Mouse (Mus musculus): ENCODE measurements around the gene Trim8. TPM values are rescaled to one million over a fixed set of nuclear protein-coding genes. Genes with fewer than 3 reads are reported as not detected.

The Trim8 gene
- 36.7 and 47.5 TPM in 2 replicates for total RNA-seq (2017)

DNA sequence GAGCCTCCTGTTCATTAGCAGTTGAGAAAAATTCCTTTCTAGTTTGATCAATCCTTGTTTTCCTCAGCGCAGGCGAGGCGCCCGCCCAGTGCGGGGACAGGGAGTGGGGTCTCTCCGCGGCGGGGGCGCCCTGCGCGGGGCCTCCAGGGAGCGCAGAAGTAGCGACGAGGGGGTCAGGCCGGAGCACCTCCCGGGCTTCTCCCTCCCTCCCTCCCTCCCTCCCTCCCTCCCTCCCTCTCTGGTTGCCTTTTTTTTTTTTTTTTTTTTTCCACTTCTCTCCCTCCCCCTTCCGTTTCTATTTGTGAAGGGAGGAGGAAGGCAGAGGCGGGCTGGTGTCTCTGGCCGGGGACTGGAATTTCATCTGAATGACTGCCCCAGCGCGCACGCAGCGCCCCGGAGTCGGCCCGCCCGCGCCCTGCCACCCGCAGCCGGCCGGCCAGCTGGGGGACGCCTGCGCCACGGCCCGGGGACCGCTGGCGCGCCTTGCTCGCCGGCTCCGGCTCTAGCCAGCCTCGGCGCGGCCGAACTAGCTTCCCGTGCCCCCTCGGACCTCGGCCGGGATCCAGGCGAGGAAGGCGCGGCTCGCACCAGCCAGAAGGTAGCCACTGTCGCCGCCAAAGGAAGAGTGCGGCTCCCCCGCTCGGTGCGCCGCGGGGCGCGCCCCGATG is at the start of gene Trim8:
TSS of gene Trim8 (plus strand) at position 302 of the 668 bp plus-strand sequence.
- ATAC-seq (ENCODE audit: extremely low read depth, insufficient number of reproducible peaks, low FRiP score, poor library complexity, severe bottlenecking), result no peak

DNA sequence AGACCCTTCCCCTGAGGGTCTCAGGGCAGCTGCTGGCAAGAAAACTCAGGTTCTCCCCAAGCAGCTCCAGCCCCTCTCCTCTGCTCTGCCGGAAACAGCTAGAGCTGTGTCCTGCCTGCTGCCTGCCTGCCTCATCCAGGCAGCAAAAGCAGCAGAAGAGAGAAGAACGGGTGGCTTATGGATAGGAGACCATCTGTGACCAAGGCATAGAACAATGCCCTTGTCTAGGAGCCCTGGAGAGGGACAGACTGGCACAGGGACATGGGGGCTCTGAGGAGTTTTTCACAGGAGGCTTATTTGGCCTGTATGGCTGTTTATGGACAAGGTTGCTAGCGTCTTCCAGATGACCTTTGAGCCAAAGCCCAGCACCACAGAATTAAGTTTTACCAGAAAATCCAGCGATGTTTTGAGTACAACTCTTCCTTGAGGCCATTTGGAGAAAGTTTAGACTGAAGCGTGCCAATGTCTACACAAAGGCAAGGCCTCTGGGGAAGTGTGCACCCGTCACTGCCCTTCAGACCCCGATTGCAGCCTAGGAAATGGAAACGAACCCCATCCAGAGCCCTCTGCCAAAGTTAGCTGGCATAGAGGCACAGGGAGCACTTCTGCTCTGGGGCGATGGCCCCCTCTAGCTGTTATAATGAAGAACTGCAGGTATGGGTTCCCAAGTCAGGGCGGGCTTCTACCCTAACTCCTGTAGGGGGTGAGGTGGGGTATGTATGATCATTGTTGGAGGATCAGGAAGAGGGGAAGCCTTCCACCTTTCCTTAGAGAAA is 49.3 kb upstream of the Trim8 start:
- peak; percentile 70 for ATAC-seq (ENCODE audit: extremely low read depth, insufficient number of reproducible peaks, low FRiP score, poor library complexity, severe bottlenecking)

DNA sequence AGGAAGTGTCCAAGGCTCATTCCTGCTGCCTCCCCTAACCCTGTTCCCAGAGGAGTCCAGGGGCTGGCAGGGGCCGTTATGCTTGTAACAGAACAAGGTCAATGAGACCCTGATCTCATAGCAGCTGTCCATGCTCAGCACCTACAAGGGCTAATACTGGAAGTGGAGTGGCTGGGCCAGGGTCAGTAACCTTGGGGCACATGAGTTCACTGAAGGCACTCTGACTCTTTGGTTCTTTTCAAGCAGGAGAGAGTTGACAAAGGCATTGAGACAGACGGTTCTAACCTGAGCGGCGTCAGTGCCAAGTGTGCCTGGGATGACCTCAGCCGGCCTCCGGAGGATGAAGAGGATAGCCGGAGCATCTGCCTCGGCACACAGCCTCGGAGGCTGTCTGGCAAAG is 48.6 kb upstream of the Trim8 start:
- ATAC-seq (ENCODE audit: extremely low read depth, insufficient number of reproducible peaks, low FRiP score, poor library complexity, severe bottlenecking), result no peak

DNA sequence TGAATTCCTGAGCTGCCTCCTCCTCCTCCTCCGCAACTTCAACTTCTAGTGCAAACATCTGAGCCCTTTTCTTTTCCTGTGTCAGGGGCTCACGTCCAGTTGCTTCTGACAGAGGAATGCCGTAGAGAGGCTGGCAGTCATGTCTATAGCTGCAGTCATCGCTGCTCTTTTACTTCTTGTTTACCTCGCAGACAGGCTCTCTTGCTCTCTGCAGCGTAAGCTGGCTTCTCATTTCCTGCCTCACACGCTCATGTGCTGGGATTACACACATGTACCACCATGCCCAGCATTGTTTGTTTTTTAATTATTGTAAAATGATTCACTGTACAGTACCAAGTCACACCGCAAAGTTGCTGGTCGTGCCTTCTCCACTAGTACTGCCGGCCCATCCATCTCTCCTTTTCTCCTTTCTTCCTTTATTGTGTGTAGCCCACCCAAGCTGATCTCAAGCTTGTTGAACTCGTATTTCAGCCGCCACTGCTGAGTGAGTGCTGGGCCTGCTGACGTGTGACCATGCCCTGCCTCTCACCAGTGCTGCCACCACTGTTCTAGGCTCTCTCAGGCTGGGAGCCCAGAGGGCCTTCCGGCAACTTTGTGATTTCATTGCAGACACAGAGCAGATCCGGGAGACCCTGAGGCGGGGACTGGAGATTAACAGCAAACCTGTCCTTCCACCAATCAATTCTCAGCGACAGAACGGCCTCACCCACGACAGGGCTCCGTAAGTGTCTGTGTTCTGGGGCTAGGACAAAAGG is 47.2 kb upstream of the Trim8 start:
- ATAC-seq (ENCODE audit: extremely low read depth, insufficient number of reproducible peaks, low FRiP score, poor library complexity, severe bottlenecking), result peak; percentile 32; the same call in 1 of the 2 replicates

DNA sequence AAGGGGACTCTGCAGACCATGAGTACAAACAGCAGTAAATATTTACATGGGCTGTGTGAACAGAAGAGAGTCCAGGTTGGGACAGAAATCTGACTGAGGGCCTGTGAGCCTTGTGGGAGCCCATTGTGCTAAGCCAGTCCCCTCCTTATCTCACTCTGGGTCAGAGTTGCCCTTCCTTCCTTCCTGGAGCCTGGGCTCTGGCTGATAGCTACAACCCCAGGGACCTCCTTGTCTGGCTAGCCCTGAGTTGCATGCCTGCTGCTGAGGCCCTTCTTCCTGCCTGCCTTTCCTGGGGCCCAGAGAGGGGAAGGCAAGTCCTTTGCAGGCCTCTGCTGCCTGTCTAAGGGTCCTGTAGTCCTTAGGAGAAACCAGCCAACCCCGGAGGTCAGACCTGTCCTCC is 46.5 kb upstream of the Trim8 start:
- no peak for ATAC-seq (ENCODE audit: extremely low read depth, insufficient number of reproducible peaks, low FRiP score, poor library complexity, severe bottlenecking)

DNA sequence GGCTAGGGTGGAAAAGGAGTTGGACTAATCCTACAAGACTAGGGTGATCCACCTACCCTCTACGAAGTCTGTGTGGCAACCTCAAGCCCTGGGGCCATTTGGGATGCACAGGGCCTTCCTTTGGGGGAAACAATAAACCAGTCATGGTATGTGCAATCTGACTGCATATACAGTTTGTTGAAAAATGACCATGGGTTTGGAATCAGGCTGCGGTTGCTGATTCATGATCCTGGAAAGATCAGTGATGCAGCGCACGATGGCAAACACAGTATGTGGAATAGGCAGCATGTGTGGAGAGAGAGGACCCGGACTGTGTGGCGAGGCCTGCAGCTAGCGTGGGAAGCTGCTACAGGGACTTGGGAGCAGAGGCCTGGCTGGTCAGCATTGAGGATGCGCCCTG is 45.9 kb upstream of the Trim8 start:
- ATAC-seq (ENCODE audit: extremely low read depth, insufficient number of reproducible peaks, low FRiP score, poor library complexity, severe bottlenecking), result no peak

DNA sequence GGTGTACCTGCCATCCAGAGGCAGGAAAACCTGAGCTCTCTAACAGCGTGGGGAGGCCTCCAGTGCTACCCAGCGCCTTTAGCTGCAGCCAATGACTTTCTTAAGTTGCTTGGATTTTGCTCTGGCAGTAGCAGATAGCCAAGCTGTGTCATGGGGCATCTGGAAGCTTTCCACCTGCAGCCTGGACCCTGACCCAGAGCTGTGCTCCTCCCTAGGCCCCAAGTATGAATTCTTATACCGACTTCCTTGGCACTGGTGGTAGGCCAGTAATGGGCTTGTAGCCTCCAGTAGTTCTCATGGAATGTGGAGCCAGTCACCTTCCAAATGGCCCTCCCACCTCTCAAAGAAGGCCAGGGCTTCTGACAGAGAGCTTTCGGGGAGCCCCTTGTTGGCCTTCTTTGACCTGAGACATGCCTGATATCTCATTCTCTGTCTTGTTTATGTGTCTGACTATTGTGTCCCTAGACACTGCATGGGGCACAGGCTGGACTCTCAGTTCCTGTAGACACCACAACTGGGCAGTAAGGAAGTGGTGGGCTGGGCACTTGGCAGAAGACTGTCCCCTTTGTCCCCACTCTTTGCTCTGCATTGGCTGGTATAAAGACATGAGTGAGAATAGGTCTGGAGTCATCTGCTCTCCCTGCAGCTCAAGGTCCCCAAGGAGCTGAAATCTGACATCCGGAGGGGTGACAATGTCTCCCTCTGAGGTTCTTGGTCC is 45.3 kb upstream of the Trim8 start:
- ATAC-seq (ENCODE audit: extremely low read depth, insufficient number of reproducible peaks, low FRiP score, poor library complexity, severe bottlenecking), result no peak

DNA sequence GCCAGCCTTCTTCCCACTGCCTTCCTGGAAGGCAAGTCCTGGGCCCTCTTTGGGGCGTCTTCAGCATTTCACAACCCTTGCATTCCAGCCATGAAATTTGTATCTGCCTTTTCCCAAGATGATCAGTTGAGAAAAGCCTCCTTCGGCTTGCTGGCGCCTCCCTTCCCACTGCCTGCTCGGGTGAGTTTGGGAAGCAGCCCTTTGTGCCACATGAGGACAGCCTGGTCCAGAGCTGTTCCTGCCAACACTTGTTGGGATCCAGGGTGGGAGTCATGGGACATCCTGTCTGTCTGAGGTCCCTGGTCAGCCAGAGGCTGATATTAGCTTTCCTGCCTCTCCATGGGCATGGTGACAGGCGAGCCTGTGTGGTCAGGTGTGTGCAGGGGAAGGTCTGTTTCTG is 43.7 kb upstream of the Trim8 start:
- ATAC-seq (ENCODE audit: extremely low read depth, insufficient number of reproducible peaks, low FRiP score, poor library complexity, severe bottlenecking), result no peak

DNA sequence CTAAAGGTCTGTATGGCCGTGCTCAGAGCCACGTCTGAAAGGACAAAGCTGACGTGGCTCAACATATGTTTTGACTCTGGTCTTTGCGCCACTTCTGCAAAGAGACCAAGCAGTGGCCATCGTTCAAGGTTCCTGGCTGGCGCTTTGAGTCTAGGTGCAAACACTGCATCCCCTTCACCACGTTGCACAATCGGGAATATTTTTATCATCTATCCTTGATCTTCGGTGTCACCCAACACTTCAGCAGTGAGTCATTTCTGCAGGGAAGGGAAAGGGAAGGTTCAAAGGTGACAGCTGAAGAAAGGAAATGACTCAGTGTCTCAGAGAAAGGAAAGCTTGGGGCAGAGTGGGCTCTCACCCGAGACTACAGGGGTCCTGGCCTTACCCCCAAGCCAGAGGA is 42.2 kb upstream of the Trim8 start:
- ATAC-seq (ENCODE audit: extremely low read depth, insufficient number of reproducible peaks, low FRiP score, poor library complexity, severe bottlenecking), result no peak

DNA sequence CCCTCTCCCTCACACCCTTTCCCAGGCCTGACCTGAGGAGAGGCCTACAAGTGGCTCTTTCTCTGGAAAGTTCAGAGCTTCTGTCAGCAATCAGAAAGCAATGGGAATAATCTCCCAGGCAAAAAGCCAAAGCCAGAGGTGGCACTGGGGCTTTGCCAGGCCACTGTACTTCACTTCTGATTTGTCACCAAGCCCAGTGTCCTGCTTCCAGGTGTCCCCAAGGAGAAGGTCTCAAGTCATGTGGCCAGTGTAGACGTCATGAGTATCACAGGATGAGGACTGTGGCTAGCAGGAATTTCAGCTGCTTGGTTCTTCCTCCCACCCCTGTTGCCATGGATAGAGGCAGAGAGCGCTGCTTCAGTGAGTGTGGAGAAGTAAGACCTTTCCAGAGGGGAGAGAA is 41.6 kb upstream of the Trim8 start:
- ATAC-seq (ENCODE audit: extremely low read depth, insufficient number of reproducible peaks, low FRiP score, poor library complexity, severe bottlenecking), result no peak

DNA sequence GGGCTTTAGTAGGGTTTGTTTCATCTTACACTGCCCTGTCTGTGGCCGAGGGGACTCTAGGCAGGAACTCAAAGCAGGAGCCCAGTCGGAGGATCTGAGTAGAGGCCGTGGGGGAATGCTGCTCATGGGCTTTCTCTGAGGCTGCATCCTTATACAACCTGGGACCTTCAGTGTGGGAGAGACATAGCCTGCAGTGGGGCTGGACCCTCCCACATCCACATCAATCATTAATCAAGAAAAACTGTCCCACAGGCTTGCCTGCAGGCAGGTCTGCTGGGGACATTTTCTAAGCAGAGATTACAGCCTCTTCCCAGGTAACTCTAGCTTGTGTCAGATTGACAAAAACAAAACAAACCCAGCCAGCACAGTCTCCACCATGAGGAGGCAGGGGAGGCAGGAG is 38.9 kb upstream of the Trim8 start:
- no peak for ATAC-seq (ENCODE audit: extremely low read depth, insufficient number of reproducible peaks, low FRiP score, poor library complexity, severe bottlenecking)

DNA sequence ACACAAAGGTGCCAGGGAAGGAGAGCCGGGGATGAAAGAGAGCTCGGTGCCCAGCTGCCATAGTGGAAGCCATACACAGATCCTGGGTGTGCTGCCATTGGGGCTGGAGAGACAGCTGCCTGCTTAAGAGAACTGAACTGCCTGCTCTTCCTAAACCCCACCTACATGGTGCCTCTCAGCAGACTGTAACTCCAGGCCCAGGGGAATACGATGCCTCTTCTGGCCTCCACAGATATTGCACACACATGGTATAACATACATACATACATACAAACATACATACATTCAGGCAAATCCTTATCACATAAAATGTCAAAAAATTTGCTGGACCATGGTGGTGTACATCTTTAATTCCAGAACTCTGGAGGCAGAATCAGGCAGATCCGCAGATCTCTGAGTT is 38.1 kb upstream of the Trim8 start:
- no peak for ATAC-seq (ENCODE audit: extremely low read depth, insufficient number of reproducible peaks, low FRiP score, poor library complexity, severe bottlenecking)

DNA sequence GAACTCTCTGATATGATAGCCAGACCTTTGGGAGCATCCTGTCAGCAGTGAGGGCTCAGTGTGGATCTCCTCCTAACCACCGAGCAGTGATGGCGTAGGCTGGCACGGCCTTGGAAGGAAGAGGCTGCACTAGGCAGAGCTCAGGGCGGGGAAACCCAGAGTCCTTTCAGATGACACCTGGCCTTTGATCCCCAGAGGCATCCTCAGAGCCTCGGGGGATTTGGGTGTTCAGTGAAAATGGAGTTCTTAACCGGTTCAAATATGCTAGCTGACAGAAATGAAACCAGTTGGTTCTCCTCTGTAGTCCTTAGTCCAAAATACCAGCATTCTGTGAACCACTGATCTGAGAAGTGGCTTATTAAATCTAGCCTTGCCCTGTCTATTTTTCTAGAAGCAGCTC is 35.3 kb upstream of the Trim8 start:
- ATAC-seq (ENCODE audit: extremely low read depth, insufficient number of reproducible peaks, low FRiP score, poor library complexity, severe bottlenecking), result peak; percentile 69

DNA sequence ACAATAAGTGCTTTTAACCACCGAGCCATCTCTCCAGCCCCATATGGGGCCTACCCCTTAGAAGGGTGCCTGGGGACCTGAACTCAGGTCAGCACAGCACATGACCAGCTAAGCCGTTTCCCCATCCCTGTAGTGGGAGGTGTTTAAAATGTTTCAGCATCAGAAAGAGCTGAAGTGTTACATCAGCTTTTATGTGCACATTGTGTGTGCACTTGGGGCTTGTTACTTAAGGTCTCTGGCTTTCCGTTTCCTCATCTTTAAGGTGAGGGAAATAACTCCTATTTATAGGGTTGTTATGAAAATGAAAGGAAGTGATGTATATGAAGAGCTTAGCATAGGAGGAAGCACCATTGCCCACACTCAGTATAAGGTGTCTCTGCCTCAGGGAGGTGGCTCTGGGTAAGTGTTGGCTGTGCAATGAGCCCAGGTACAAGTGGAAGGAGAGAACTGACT is 34.4 kb upstream of the Trim8 start:
- peak; percentile 68 for ATAC-seq (ENCODE audit: extremely low read depth, insufficient number of reproducible peaks, low FRiP score, poor library complexity, severe bottlenecking)

DNA sequence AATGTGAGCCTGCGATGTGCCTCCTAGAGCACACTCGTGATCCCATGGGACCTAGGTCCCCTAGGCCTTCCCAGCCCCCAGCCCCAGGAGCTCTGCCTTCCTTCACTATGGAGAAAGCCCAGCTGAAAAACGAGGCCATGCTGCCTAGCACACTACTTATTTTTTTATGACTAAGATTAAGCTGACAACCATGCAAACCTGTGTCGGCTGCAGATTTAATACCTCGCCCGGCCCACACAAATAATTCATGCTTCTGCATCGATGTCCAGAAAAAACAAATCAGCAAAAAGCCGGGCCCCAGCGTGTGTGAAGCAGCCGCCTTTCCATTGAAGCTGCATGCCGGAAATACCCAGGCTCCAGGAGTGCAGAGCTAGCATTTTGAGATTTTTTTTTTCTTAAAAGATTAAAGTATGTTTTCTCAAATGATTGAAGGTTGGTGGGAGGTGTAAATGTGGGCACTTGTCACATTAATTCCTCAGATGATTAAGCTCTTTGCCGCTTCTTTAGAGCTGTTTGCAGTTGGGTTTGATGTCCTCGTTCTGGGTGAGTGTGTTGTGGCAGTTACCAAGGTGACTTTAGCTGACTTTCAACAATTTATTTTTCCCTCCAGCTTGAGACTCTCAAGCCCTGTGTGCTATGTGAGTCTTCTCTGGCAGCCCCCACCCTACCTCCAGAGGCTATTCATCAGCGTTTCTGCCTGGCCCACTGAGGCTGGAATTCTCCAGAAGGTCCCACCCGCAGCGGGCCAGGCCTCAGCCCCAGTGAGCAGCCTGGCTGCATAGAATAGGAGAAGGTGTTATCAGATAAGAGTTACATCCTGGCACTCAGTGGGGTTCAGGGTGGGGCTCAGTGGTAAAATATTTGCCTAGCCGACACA is 30.9 kb upstream of the Trim8 start:
- no peak for ATAC-seq (ENCODE audit: extremely low read depth, insufficient number of reproducible peaks, low FRiP score, poor library complexity, severe bottlenecking)

DNA sequence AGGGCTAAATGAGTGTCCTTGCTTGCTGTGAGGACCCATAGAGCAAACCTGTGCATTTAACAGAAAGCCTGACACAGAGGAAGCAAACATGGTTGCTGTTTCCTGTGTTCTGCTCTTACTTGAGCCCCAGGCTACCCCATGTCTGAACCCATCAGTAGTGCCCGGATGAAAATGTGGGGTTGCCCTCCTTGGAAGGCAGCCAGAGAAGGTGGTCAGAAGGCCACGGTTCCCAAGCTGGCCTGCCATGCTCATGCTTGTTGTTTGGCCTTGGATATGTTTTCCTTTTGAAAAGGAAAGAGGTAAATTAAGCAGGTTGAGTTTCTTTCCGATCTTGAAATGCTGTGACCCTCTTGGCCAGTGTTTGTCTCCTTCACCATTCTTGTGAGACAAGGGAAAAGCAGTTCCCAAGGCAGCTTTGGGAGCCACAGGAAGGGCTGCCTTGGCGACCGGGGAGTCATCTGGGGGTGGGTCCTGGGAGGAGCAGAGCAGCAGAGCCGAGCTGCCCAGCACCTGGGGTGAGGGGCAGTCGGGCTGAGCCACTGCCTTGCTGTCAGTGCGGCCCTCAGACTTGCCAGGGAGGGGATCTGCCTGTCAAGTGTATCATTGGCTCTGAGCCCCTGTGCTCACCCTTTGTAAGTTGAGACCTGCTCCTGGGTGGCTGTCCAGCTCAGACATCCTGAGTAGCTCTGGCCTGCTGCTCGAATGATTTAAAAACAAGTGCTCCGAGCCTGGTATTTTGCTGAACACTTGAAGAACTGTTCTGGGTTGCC is 30.0 kb upstream of the Trim8 start:
- ATAC-seq (ENCODE audit: extremely low read depth, insufficient number of reproducible peaks, low FRiP score, poor library complexity, severe bottlenecking), result no peak

DNA sequence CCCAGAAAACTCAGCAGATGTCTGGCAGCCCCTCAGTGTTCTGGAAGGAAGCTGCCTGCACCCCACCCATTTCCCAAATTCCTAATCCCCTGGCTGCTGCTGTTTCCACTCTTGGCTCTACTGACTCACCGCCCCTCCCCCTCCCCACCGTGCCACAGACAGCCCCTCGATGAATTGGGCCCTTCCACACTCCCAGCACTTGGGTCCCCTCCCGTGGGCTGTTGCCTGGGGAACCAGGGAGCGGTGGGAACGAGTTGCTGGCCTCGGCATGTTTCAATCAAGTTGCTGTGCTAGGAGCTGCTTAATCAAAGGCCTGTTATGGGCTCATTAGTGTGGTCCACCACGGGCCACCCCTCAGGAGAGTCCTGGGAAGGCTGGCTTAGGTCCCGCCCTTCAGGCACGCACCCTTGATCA is 24.1 kb upstream of the Trim8 start:
- no peak for ATAC-seq (ENCODE audit: extremely low read depth, insufficient number of reproducible peaks, low FRiP score, poor library complexity, severe bottlenecking)

DNA sequence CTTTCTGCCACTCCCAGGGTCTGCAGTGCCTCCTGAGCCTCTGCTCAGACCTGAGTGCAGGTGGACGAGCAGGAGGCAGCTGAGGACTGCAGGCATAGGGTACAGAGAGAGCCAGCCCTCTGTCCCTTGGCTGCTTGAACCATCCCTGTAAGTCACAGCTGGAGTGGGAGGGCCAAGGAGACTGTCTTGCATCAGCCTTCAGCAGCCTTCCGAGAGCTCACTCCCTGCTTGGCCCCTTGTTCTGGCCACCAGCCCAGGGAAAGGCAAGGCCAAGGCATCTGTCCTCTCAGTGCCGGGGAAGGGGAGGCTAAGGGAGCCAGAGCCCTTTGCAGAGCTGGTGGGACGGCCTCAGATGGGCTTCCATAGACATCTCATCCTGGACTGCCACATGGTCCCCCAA is 23.3 kb upstream of the Trim8 start:
- no peak for ATAC-seq (ENCODE audit: extremely low read depth, insufficient number of reproducible peaks, low FRiP score, poor library complexity, severe bottlenecking)
